Mouse (Mus musculus): ENCODE measurements at regions not wholly inside any gene's neighbourhood (a gene's known extent, or its start where the extent isn't known, plus 50 kb on each side); places are given as distances from the start of the nearest gene placed in this dataset.

- Histone ChIP-seq H3K36me3 (no peaks in the 10 kb centered on the region), H3K27me3 (ENCODE audit: insufficient read depth, poor library complexity, severe bottlenecking) (no peaks in the 10 kb centered on the region), H3K4me1 (peaks cover 14% of the 10 kb centered on the region), H3K9me3 (no peaks in the 10 kb centered on the region), H3K27ac (no peak overlapping the region), H3K4me3 (no peak overlapping the region)
- DNase-seq (ENCODE audit: low spot score) = no peak
- 67% methylated on average over 4 of the region's 4 CpGs for WGBS
Observed at GRCm38 (mm10) chr9:47134479-47134878, 135.9 kb downstream of the Gm4791 start.

GRCm38 (mm10) chr9:47136641-47137040 lies 138.1 kb downstream of the Gm4791 start:
- Histone ChIP-seq H3K27ac (no peak overlapping the region), H3K4me1 (peaks cover 15% of the 10 kb centered on the region), H3K27me3 (ENCODE audit: insufficient read depth, poor library complexity, severe bottlenecking) (no peaks in the 10 kb centered on the region), H3K36me3 (no peaks in the 10 kb centered on the region), H3K4me3 (no peak overlapping the region), H3K9me3 (no peaks in the 10 kb centered on the region)
- DNase-seq (ENCODE audit: low spot score) = no peak
- WGBS = 88% methylated on average over 5 of the region's 5 CpGs

- Histone ChIP-seq H3K36me3 (no peaks in the 10 kb centered on the region), H3K4me1 (no peaks in the 10 kb centered on the region), H3K9me3 (no peaks in the 10 kb centered on the region), H3K4me3 (no peak overlapping the region), H3K27ac (no peak overlapping the region), H3K27me3 (ENCODE audit: insufficient read depth, poor library complexity, severe bottlenecking) (0 out of 2 replicates have a peak, but pooled peaks cover 4% of the 10 kb centered on the region)
- WGBS = 89% methylated on average over 7 of the region's 7 CpGs
- no peak for DNase-seq (ENCODE audit: low spot score)
Observed at GRCm38 (mm10) chr9:47153471-47153870, 154.9 kb downstream of the Gm4791 start.

- no peaks in the 10 kb centered on the region for H3K9me3 ChIP-seq
- no peak overlapping the region for H3K27ac ChIP-seq
- H3K4me1 ChIP-seq = no peaks in the 10 kb centered on the region
- H3K36me3 ChIP-seq = no peaks in the 10 kb centered on the region
- DNase-seq (ENCODE audit: low spot score) = no peak
- peaks cover 8% of the 10 kb centered on the region; the same call in 1 of the 2 replicates for H3K27me3 ChIP-seq (ENCODE audit: insufficient read depth, poor library complexity, severe bottlenecking)
- WGBS = 48% methylated on average over 8 of the region's 8 CpGs
- H3K4me3 ChIP-seq = no peak overlapping the region
Observed at GRCm38 (mm10) chr9:47165480-47166131, 167.1 kb downstream of the Gm4791 start.

DNA sequence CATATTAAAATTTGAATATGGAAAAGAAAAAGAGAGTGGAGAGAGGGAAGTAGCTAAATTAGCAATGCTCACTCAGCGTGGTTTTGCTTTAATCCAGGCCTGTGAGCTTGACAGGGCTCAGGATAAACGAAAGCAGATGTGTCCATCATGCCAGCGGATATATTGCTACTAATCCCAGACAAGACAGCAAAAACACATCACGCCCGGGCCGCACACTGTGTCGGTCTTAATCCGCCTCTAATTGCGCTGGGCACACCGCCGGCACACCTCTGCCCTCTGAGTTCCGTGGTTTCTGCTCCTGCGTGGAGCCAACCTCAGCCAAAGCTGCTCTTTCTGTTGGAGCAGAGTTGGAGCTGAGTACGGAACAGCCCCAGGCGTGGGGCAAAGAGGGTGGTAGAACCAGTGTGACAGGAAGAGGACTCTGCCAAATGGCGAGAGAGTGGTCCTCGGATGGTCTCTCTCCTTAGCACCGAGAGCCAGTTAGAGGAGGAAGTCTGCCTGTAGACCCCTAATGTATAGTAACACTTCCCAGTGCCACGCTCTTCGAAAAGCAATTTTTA lies 169.2 kb downstream of the Gm4791 start:
- Histone ChIP-seq H3K4me1 (no peaks in the 10 kb centered on the region), H3K27me3 (ENCODE audit: insufficient read depth, poor library complexity, severe bottlenecking) (peaks cover 8% of the 10 kb centered on the region; the same call in 1 of the 2 replicates), H3K36me3 (no peaks in the 10 kb centered on the region), H3K9me3 (no peaks in the 10 kb centered on the region), H3K27ac (no peak overlapping the region), H3K4me3 (no peak overlapping the region)
- 70% methylated on average over 20 of the region's 20 CpGs for WGBS
- no peak for DNase-seq (ENCODE audit: low spot score)

GRCm38 (mm10) chr9:47176044-47176443 lies 177.5 kb downstream of the Gm4791 start:
- Histone ChIP-seq H3K9me3 (no peaks in the 10 kb centered on the region), H3K4me3 (no peak overlapping the region), H3K4me1 (no peaks in the 10 kb centered on the region), H3K27ac (no peak overlapping the region), H3K36me3 (no peaks in the 10 kb centered on the region), H3K27me3 (ENCODE audit: insufficient read depth, poor library complexity, severe bottlenecking) (no peaks in the 10 kb centered on the region)
- WGBS = 78% methylated on average over 4 of the region's 4 CpGs
- DNase-seq (ENCODE audit: low spot score) = no peak

DNA sequence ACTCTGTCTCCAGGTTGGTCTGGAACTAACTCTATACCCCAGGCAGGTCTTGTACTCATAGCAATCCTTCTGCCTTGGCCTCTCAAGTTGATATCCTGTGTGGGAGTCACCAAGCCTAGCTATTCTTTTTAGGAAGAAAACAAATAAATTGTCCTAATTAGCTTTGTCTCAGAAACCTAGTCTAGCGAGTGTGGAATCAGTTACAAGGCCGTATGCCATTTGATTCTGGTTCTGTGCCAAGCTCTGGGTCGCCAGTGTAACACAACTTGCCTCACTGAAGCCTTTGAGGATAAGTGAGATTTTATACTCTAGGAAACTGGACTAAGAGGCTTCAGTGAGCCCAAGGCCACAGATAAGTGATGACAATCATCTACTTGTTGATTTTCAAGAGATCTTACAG lies 219.6 kb downstream of the Gm4791 start:
- WGBS = 74% methylated on average over 3 of the region's 3 CpGs
- Histone ChIP-seq H3K27ac (no peak overlapping the region), H3K4me1 (no peaks in the 10 kb centered on the region), H3K9me3 (no peaks in the 10 kb centered on the region), H3K36me3 (no peaks in the 10 kb centered on the region), H3K4me3 (no peak overlapping the region), H3K27me3 (ENCODE audit: insufficient read depth, poor library complexity, severe bottlenecking) (no peaks in the 10 kb centered on the region)
- DNase-seq (ENCODE audit: low spot score) = no peak

DNA sequence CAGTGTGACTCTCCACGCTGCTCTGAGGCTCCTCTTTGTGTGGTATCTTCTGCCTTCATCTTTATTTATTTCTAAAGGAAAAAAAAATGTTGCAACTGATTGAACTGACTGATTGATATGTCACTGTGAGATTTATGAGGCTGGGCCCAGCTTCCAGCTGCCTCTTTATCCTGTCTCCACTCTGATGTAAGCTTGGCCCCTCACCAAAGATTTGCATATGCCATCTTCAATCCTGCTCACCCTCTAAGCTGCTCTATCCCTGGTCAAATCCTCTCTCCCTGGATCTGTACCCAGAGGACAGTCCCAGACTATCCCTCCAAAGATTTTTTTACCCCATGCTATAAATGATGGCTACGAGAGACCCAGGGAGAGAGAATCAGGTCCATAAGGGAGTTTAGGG lies 225.0 kb downstream of the Gm4791 start:
- Histone ChIP-seq H3K9me3 (no peaks in the 10 kb centered on the region), H3K36me3 (no peaks in the 10 kb centered on the region), H3K27me3 (ENCODE audit: insufficient read depth, poor library complexity, severe bottlenecking) (no peaks in the 10 kb centered on the region), H3K4me3 (no peak overlapping the region), H3K4me1 (no peaks in the 10 kb centered on the region), H3K27ac (no peak overlapping the region)
- DNase-seq (ENCODE audit: low spot score) = no peak
- WGBS = 81% methylated on average over 2 of the region's 2 CpGs

GRCm38 (mm10) chr9:47224249-47224648 lies 225.7 kb downstream of the Gm4791 start:
- Histone ChIP-seq H3K36me3 (no peaks in the 10 kb centered on the region), H3K27ac (no peak overlapping the region), H3K27me3 (ENCODE audit: insufficient read depth, poor library complexity, severe bottlenecking) (no peaks in the 10 kb centered on the region), H3K9me3 (no peaks in the 10 kb centered on the region), H3K4me3 (no peak overlapping the region), H3K4me1 (no peaks in the 10 kb centered on the region)
- 91% methylated on average over 1 of the region's 1 CpGs for WGBS
- no peak for DNase-seq (ENCODE audit: low spot score)

DNA sequence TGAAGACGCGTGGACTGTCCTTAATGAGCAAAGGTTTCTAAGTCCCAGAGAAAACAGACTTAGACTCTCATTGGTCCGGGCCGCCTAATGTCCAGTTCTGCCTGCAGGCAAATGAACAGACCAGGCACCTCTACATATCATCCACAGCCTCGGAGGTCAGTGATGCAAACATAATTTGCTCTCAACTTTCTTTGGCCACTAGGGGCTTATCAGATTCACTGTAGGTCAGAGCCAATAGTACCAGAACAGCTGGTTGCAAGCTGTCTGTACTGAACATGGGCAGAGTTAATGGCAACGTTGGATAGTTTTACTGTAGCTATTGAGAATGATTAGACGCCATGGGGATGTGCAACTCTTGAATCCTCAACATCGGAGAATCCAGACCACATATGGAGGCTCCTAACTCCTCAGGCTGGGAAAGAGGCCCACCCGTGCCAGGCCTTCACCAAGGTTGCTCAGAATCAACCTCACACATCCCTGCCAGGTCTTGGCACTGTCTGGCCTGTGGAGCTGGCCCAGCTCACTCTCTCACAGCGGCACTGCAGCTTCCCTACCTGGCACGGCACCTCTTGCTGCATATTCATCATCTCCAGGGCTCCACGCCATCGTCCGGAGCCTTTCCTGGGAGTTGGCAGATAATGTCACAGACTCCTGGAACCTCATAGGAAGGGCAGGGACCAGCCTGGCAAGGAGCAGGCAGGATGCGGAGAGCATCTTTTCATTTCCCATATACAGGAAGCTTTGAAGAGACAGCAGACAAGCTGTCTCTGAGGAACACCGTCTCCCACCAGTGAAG lies 228.1 kb downstream of the Gm4791 start:
- 0 out of 2 replicates have a peak, but pooled peaks cover 2% of the 10 kb centered on the region for H3K27me3 ChIP-seq (ENCODE audit: insufficient read depth, poor library complexity, severe bottlenecking)
- no peaks in the 10 kb centered on the region for H3K36me3 ChIP-seq
- H3K27ac ChIP-seq = no peak overlapping the region
- no peak overlapping the region for H3K4me3 ChIP-seq
- no peaks in the 10 kb centered on the region for H3K4me1 ChIP-seq
- no peak for DNase-seq (ENCODE audit: low spot score)
- WGBS = 86% methylated on average over 16 of the region's 16 CpGs
- no peaks in the 10 kb centered on the region for H3K9me3 ChIP-seq

- 0 out of 2 replicates have a peak, but pooled peaks cover 4% of the 10 kb centered on the region for H3K27me3 ChIP-seq (ENCODE audit: insufficient read depth, poor library complexity, severe bottlenecking)
- H3K9me3 ChIP-seq = no peaks in the 10 kb centered on the region
- no peak for DNase-seq (ENCODE audit: low spot score)
- 87% methylated on average over 8 of the region's 8 CpGs for WGBS
- no peaks in the 10 kb centered on the region for H3K36me3 ChIP-seq
- no peak overlapping the region for H3K4me3 ChIP-seq
- H3K27ac ChIP-seq = no peak overlapping the region
- no peaks in the 10 kb centered on the region for H3K4me1 ChIP-seq
Observed at GRCm38 (mm10) chr9:47227298-47227697, 228.8 kb downstream of the Gm4791 start.

DNA sequence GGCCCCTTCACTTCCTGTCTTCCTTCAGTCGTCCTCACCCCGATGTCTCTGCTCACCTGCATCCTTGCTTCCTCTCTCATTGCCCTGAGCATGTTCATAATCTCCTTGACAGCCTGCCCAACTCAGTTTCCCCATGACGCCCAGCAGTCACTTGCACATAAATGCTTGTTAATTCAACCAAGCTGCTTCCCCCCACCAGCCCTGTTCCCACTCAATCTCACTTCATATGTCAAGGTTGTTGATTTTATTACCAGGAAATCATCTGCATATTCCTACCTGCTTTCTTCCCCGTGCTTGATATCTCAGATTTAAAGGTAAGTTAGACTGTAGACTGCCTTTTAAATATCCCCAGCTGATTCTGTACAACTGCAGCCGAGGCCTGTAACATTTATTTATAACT lies 230.2 kb downstream of the Gm4791 start:
- no peak for DNase-seq (ENCODE audit: low spot score)
- H3K9me3 ChIP-seq = no peaks in the 10 kb centered on the region
- no peak overlapping the region for H3K4me3 ChIP-seq
- H3K27ac ChIP-seq = no peak overlapping the region
- 0 out of 2 replicates have a peak, but pooled peaks cover 4% of the 10 kb centered on the region for H3K27me3 ChIP-seq (ENCODE audit: insufficient read depth, poor library complexity, severe bottlenecking)
- H3K4me1 ChIP-seq = no peaks in the 10 kb centered on the region
- H3K36me3 ChIP-seq = no peaks in the 10 kb centered on the region
- WGBS = 68% methylated on average over 5 of the region's 5 CpGs

- Histone ChIP-seq H3K27me3 (ENCODE audit: insufficient read depth, poor library complexity, severe bottlenecking) (0 out of 2 replicates have a peak, but pooled peaks cover 4% of the 10 kb centered on the region), H3K4me3 (no peak overlapping the region), H3K9me3 (no peaks in the 10 kb centered on the region), H3K4me1 (no peaks in the 10 kb centered on the region), H3K27ac (no peak overlapping the region), H3K36me3 (no peaks in the 10 kb centered on the region)
- no peak for DNase-seq (ENCODE audit: low spot score)
- WGBS = 84% methylated on average over 6 of the region's 6 CpGs
Observed at GRCm38 (mm10) chr9:47229296-47229695, 230.8 kb downstream of the Gm4791 start.

Measured in heart, embryonic 10.5 days (tissue).